Mouse (Mus musculus): ENCODE measurements around the gene Fam69b. TPM values are rescaled to one million over a fixed set of nuclear protein-coding genes. Genes with fewer than 3 reads are reported as not detected.

The Fam69b gene
- polyA plus RNA-seq, 1 experiment from 2014 or later = 11.1 TPM

GRCm38 (mm10) chr2:26594461-26594933 lies 33.8 kb upstream of the Fam69b start:
- H3K27ac ChIP-seq (ENCODE audit: low read depth, low read length) = 0 out of 2 replicates have a peak overlapping the region, but pooled peaks have one; percentile 11
- DNase-seq (ENCODE audit: low spot score) (peak; percentile 34), ATAC-seq (replicated peaks; ENCODE audit: low FRiP score) (peak; percentile 16; the same call in 1 of the 2 replicates)
- peaks cover 16% of the 10 kb centered on the region for H3K4me1 ChIP-seq (replicated peaks; ENCODE audit: control insufficient read depth, insufficient read depth, low read length)
- no peaks in the 10 kb centered on the region for H3K9me3 ChIP-seq (ENCODE audit: control insufficient read depth, low read length)
- WGBS = 74% methylated on average over 7 of the region's 7 CpGs
- peaks cover 6% of the 10 kb centered on the region; the same call in 1 of the 2 replicates for H3K36me3 ChIP-seq (ENCODE audit: control insufficient read depth, insufficient read depth, low read length)
- H3K27me3 ChIP-seq (replicated peaks; ENCODE audit: control insufficient read depth, insufficient read depth, low read length) = no peaks in the 10 kb centered on the region
- H3K9ac ChIP-seq (ENCODE audit: low read depth, low read length) = no peak overlapping the region
- no peak overlapping the region for H3K4me2 ChIP-seq
- H3K4me3 ChIP-seq (ENCODE audit: low read depth, low read length) = no peak overlapping the region

GRCm38 (mm10) chr2:26594934-26595724 lies 33.1 kb upstream of the Fam69b start:
- Histone ChIP-seq H3K9ac (ENCODE audit: low read depth, low read length) (no peak overlapping the region), H3K36me3 (ENCODE audit: control insufficient read depth, insufficient read depth, low read length) (peaks cover 6% of the 10 kb centered on the region; the same call in 1 of the 2 replicates), H3K4me3 (ENCODE audit: low read depth, low read length) (no peak overlapping the region), H3K4me2 (no peak overlapping the region), H3K9me3 (ENCODE audit: control insufficient read depth, low read length) (no peaks in the 10 kb centered on the region), H3K27me3 (replicated peaks; ENCODE audit: control insufficient read depth, insufficient read depth, low read length) (no peaks in the 10 kb centered on the region), H3K4me1 (replicated peaks; ENCODE audit: control insufficient read depth, insufficient read depth, low read length) (peaks cover 16% of the 10 kb centered on the region), H3K27ac (ENCODE audit: low read depth, low read length) (peak overlapping the region; percentile 34)
- 68% methylated on average over 6 of the region's 6 CpGs for WGBS
- peak; percentile 23 for ATAC-seq (replicated peaks; ENCODE audit: low FRiP score)
- peak; percentile 49 for DNase-seq (ENCODE audit: low spot score)

- Histone ChIP-seq H3K27ac (ENCODE audit: low read depth, low read length) (peak overlapping the region; percentile 34; the same call in 1 of the 2 replicates), H3K9ac (ENCODE audit: low read depth, low read length) (no peak overlapping the region), H3K4me3 (ENCODE audit: low read depth, low read length) (no peak overlapping the region), H3K9me3 (ENCODE audit: control insufficient read depth, low read length) (no peaks in the 10 kb centered on the region), H3K36me3 (ENCODE audit: control insufficient read depth, insufficient read depth, low read length) (peaks cover 6% of the 10 kb centered on the region; the same call in 1 of the 2 replicates), H3K4me1 (replicated peaks; ENCODE audit: control insufficient read depth, insufficient read depth, low read length) (peaks cover 21% of the 10 kb centered on the region), H3K27me3 (replicated peaks; ENCODE audit: control insufficient read depth, insufficient read depth, low read length) (no peaks in the 10 kb centered on the region), H3K4me2 (no peak overlapping the region)
- DNase-seq (ENCODE audit: low spot score) (no peak), ATAC-seq (replicated peaks; ENCODE audit: low FRiP score) (peak; percentile 5)
- 82% methylated on average over 11 of the region's 11 CpGs for WGBS
Observed at GRCm38 (mm10) chr2:26595725-26596435, 32.4 kb upstream of the Fam69b start.

GRCm38 (mm10) chr2:26596898-26597297 lies 31.4 kb upstream of the Fam69b start:
- DNase-seq (ENCODE audit: low spot score) (no peak), ATAC-seq (replicated peaks; ENCODE audit: low FRiP score) (no peak)
- Histone ChIP-seq H3K9me3 (ENCODE audit: control insufficient read depth, low read length) (no peaks in the 10 kb centered on the region), H3K27me3 (replicated peaks; ENCODE audit: control insufficient read depth, insufficient read depth, low read length) (no peaks in the 10 kb centered on the region), H3K4me3 (ENCODE audit: low read depth, low read length) (no peak overlapping the region), H3K4me2 (no peak overlapping the region), H3K36me3 (ENCODE audit: control insufficient read depth, insufficient read depth, low read length) (peaks cover 6% of the 10 kb centered on the region; the same call in 1 of the 2 replicates), H3K9ac (ENCODE audit: low read depth, low read length) (no peak overlapping the region), H3K4me1 (replicated peaks; ENCODE audit: control insufficient read depth, insufficient read depth, low read length) (peaks cover 23% of the 10 kb centered on the region), H3K27ac (ENCODE audit: low read depth, low read length) (no peak overlapping the region)
- 93% methylated on average over 3 of the region's 3 CpGs for WGBS

GRCm38 (mm10) chr2:26597810-26598209 lies 30.4 kb upstream of the Fam69b start:
- no peaks in the 10 kb centered on the region for H3K9me3 ChIP-seq (ENCODE audit: control insufficient read depth, low read length)
- no peak overlapping the region for H3K4me2 ChIP-seq
- WGBS = 87% methylated on average over 2 of the region's 2 CpGs
- H3K27me3 ChIP-seq (replicated peaks; ENCODE audit: control insufficient read depth, insufficient read depth, low read length) = no peaks in the 10 kb centered on the region
- peaks cover 26% of the 10 kb centered on the region for H3K4me1 ChIP-seq (replicated peaks; ENCODE audit: control insufficient read depth, insufficient read depth, low read length)
- no peak for DNase-seq (ENCODE audit: low spot score)
- no peak overlapping the region for H3K9ac ChIP-seq (ENCODE audit: low read depth, low read length)
- no peak for ATAC-seq (replicated peaks; ENCODE audit: low FRiP score)
- H3K4me3 ChIP-seq (ENCODE audit: low read depth, low read length) = no peak overlapping the region
- peaks cover 6% of the 10 kb centered on the region; the same call in 1 of the 2 replicates for H3K36me3 ChIP-seq (ENCODE audit: control insufficient read depth, insufficient read depth, low read length)
- no peak overlapping the region for H3K27ac ChIP-seq (ENCODE audit: low read depth, low read length)

- DNase-seq (ENCODE audit: low spot score) (no peak), ATAC-seq (replicated peaks; ENCODE audit: low FRiP score) (no peak)
- Histone ChIP-seq H3K36me3 (ENCODE audit: control insufficient read depth, insufficient read depth, low read length) (peaks cover 3% of the 10 kb centered on the region; the same call in 1 of the 2 replicates), H3K4me1 (replicated peaks; ENCODE audit: control insufficient read depth, insufficient read depth, low read length) (peaks cover 29% of the 10 kb centered on the region), H3K27ac (ENCODE audit: low read depth, low read length) (no peak overlapping the region), H3K4me3 (ENCODE audit: low read depth, low read length) (no peak overlapping the region), H3K9me3 (ENCODE audit: control insufficient read depth, low read length) (no peaks in the 10 kb centered on the region), H3K9ac (ENCODE audit: low read depth, low read length) (no peak overlapping the region), H3K4me2 (no peak overlapping the region), H3K27me3 (replicated peaks; ENCODE audit: control insufficient read depth, insufficient read depth, low read length) (no peaks in the 10 kb centered on the region)
- WGBS = 77% methylated on average over 3 of the region's 3 CpGs
Observed at GRCm38 (mm10) chr2:26598462-26598861, 29.8 kb upstream of the Fam69b start.

GRCm38 (mm10) chr2:26599965-26600364 lies 28.3 kb upstream of the Fam69b start:
- Histone ChIP-seq H3K27ac (ENCODE audit: low read depth, low read length) (peak overlapping the region; percentile 28; the same call in 1 of the 2 replicates), H3K9ac (ENCODE audit: low read depth, low read length) (no peak overlapping the region), H3K27me3 (replicated peaks; ENCODE audit: control insufficient read depth, insufficient read depth, low read length) (no peaks in the 10 kb centered on the region), H3K4me3 (ENCODE audit: low read depth, low read length) (no peak overlapping the region), H3K4me1 (replicated peaks; ENCODE audit: control insufficient read depth, insufficient read depth, low read length) (peaks cover 29% of the 10 kb centered on the region), H3K36me3 (ENCODE audit: control insufficient read depth, insufficient read depth, low read length) (no peaks in the 10 kb centered on the region), H3K4me2 (peak overlapping the region; percentile 18), H3K9me3 (ENCODE audit: control insufficient read depth, low read length) (no peaks in the 10 kb centered on the region)
- WGBS = 81% methylated on average over 4 of the region's 4 CpGs
- ATAC-seq (replicated peaks; ENCODE audit: low FRiP score) (no peak), DNase-seq (ENCODE audit: low spot score) (no peak)

- Histone ChIP-seq H3K27me3 (replicated peaks; ENCODE audit: control insufficient read depth, insufficient read depth, low read length) (no peaks in the 10 kb centered on the region), H3K9ac (ENCODE audit: low read depth, low read length) (no peak overlapping the region), H3K27ac (ENCODE audit: low read depth, low read length) (peak overlapping the region; percentile 28; the same call in 1 of the 2 replicates), H3K9me3 (ENCODE audit: control insufficient read depth, low read length) (no peaks in the 10 kb centered on the region), H3K4me1 (replicated peaks; ENCODE audit: control insufficient read depth, insufficient read depth, low read length) (peaks cover 24% of the 10 kb centered on the region), H3K4me2 (no peak overlapping the region; the same call in 1 of the 2 replicates), H3K4me3 (ENCODE audit: low read depth, low read length) (no peak overlapping the region), H3K36me3 (ENCODE audit: control insufficient read depth, insufficient read depth, low read length) (no peaks in the 10 kb centered on the region)
- DNase-seq (ENCODE audit: low spot score) (no peak), ATAC-seq (replicated peaks; ENCODE audit: low FRiP score) (no peak)
- 81% methylated on average over 2 of the region's 2 CpGs for WGBS
Observed at GRCm38 (mm10) chr2:26600664-26601063, 27.6 kb upstream of the Fam69b start.

Measured in liver, embryonic 11.5 days (tissue).